ENCODE assay signal across 7 mouse cellular contexts in the genomic region with DNA sequence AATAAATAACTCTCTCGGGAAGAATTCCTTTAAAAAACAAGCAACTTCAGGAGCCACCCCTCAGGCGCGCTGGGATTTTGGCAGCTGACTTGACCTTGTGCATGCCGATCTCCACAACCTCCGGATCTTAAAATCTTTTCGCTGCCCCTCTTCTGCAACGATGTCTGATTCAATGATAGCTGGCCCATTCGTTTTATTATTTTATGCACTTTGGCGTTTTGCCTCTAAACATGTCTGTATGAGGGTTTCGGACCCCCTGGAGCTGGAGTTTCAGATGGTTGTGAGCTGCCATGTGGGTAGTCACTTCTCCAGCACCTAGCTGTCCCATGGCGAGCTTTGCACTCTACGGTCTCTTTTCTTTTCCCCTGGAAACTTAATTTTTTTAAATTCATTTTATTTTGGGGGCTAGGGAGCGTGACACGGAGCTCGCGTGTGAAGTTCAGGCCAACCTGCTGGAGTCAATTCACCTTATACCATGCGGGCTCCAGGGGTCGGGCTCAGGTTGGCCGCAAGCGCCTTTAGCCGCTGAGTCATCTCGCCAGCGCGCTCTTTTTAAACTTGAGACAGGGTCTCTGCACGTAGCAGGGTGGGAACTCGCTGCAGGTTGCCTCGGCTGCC. TPM values are rescaled to one million over a fixed set of nuclear protein-coding genes. Genes with fewer than 3 reads are reported as not detected.
DNase-seq lines count a peak whose midpoint lies in the region; ATAC-seq and TF ChIP-seq lines count a peak whose summit lies in the region.

No protein-coding gene starts in this region.

- H3K27ac ChIP-seq in testis, adult 2 months (ENCODE audit: control insufficient read depth, insufficient read depth, low read depth, low read length), result peak overlapping the region; percentile 98
- peak overlapping the region; percentile 92 for H3K27ac ChIP-seq in embryonic facial prominence, embryonic 12.5 days
- H3K27ac ChIP-seq in hindbrain, embryonic 12.5 days, result peak overlapping the region; percentile 96
- H3K27ac ChIP-seq in liver, embryonic 11.5 days (ENCODE audit: low read depth, low read length), result peak overlapping the region; percentile 97
- peak overlapping the region; percentile 94 for H3K27ac ChIP-seq in stomach, embryonic 14.5 days (ENCODE audit: low read length)

- H3K9ac ChIP-seq in embryonic facial prominence, embryonic 12.5 days, result peak overlapping the region; percentile 89
- peak overlapping the region; percentile 89 for H3K9ac ChIP-seq in hindbrain, embryonic 12.5 days
- peak overlapping the region; percentile 95 for H3K9ac ChIP-seq in liver, embryonic 11.5 days (ENCODE audit: low read depth, low read length)
- H3K9ac ChIP-seq in stomach, embryonic 14.5 days (replicated peaks; ENCODE audit: low read depth, low read length), result peak overlapping the region; percentile 80

- no peaks in the 10 kb centered on the region for H3K9me3 ChIP-seq in embryonic facial prominence, embryonic 12.5 days
- no peaks in the 10 kb centered on the region for H3K9me3 ChIP-seq in hindbrain, embryonic 12.5 days (replicated peaks)
- no peaks in the 10 kb centered on the region for H3K9me3 ChIP-seq in liver, embryonic 11.5 days (ENCODE audit: control insufficient read depth, low read length)
- H3K9me3 ChIP-seq in stomach, embryonic 14.5 days (ENCODE audit: control insufficient read depth, low read depth, low read length), result no peaks in the 10 kb centered on the region

- DNase-seq in testis, postnatal 10 days (ENCODE audit: low spot score), result no peak
- no peak for DNase-seq in liver, embryonic 11.5 days (ENCODE audit: low spot score)
- no peak for DNase-seq in cerebellum, postnatal 4 days (ENCODE audit: low spot score in 2 of 2)

- H3K27me3 ChIP-seq in testis, adult 2 months (ENCODE audit: control insufficient read depth, insufficient read depth, low read length), result no peaks in the 10 kb centered on the region
- no peaks in the 10 kb centered on the region for H3K27me3 ChIP-seq in embryonic facial prominence, embryonic 12.5 days
- no peaks in the 10 kb centered on the region for H3K27me3 ChIP-seq in hindbrain, embryonic 12.5 days
- no peaks in the 10 kb centered on the region for H3K27me3 ChIP-seq in liver, embryonic 11.5 days (replicated peaks; ENCODE audit: control insufficient read depth, insufficient read depth, low read length)
- no peaks in the 10 kb centered on the region for H3K27me3 ChIP-seq in stomach, embryonic 14.5 days (ENCODE audit: control insufficient read depth, insufficient read depth, low read length)

- peak overlapping the region; percentile 79 for H3K4me2 ChIP-seq in embryonic facial prominence, embryonic 12.5 days (replicated peaks)
- peak overlapping the region; percentile 63 for H3K4me2 ChIP-seq in hindbrain, embryonic 12.5 days (replicated peaks)
- H3K4me2 ChIP-seq in liver, embryonic 11.5 days, result peak overlapping the region; percentile 83
- H3K4me2 ChIP-seq in stomach, embryonic 14.5 days (replicated peaks; ENCODE audit: low read depth, low read length), result peak overlapping the region; percentile 46

- peak overlapping the region; percentile 99 for H3K4me3 ChIP-seq in testis, adult 2 months (ENCODE audit: control insufficient read depth, low read depth, low read length)
- H3K4me3 ChIP-seq in embryonic facial prominence, embryonic 12.5 days, result peak overlapping the region; percentile 80
- peak overlapping the region; percentile 86 for H3K4me3 ChIP-seq in hindbrain, embryonic 12.5 days
- peak overlapping the region; percentile 86 for H3K4me3 ChIP-seq in liver, embryonic 11.5 days (ENCODE audit: low read depth, low read length)
- peak overlapping the region; percentile 70 for H3K4me3 ChIP-seq in stomach, embryonic 14.5 days (ENCODE audit: low read depth, low read length)

- ATAC-seq in embryonic facial prominence, embryonic 12.5 days (ENCODE audit: insufficient number of reproducible peaks, insufficient read depth, low FRiP score, low TSS enrichment), result peak; percentile 59
- ATAC-seq in hindbrain, embryonic 12.5 days (ENCODE audit: low FRiP score), result peak; percentile 52; the same call in 1 of the 2 replicates
- peak; percentile 32; the same call in 1 of the 2 replicates for ATAC-seq in liver, embryonic 11.5 days (replicated peaks; ENCODE audit: low FRiP score)
- peak; percentile 11; the same call in 1 of the 2 replicates for ATAC-seq in stomach, embryonic 14.5 days (ENCODE audit: insufficient number of reproducible peaks, insufficient read depth, low FRiP score, low read depth)

- 2% methylated on average over 27 of the region's 27 CpGs for WGBS in embryonic facial prominence, embryonic 12.5 days
- WGBS in hindbrain, embryonic 12.5 days, result 2% methylated on average over 27 of the region's 27 CpGs
- WGBS in liver, embryonic 11.5 days, result 1% methylated on average over 27 of the region's 27 CpGs
- under 1% methylated on average over 27 of the region's 27 CpGs for WGBS in stomach, embryonic 14.5 days

- H3K36me3 ChIP-seq in testis, adult 2 months (ENCODE audit: control insufficient read depth, insufficient read depth, low read length), result no peaks in the 10 kb centered on the region; the same call in 1 of the 2 replicates
- H3K36me3 ChIP-seq in embryonic facial prominence, embryonic 12.5 days, result no peaks in the 10 kb centered on the region
- H3K36me3 ChIP-seq in hindbrain, embryonic 12.5 days, result no peaks in the 10 kb centered on the region
- H3K36me3 ChIP-seq in liver, embryonic 11.5 days (ENCODE audit: control insufficient read depth, insufficient read depth, low read length), result peaks cover 2% of the 10 kb centered on the region; the same call in 1 of the 2 replicates
- no peaks in the 10 kb centered on the region for H3K36me3 ChIP-seq in stomach, embryonic 14.5 days (ENCODE audit: control insufficient read depth, insufficient read depth, low read length)

- no peak for TF ChIP-seq CTCF in testis, adult 2 months (IDR thresholded peaks at IDR 0.05; ENCODE audit: control insufficient read depth, insufficient read depth, insufficient replicate concordance, low read depth, low read length)

- no peak for TF ChIP-seq POLR2A in testis, adult 2 months (IDR thresholded peaks at IDR 0.05; ENCODE audit: control insufficient read depth, low read depth, low read length)

- H3K4me1 ChIP-seq in testis, adult 2 months (ENCODE audit: control insufficient read depth, insufficient read depth, low read length), result peaks cover 18% of the 10 kb centered on the region
- H3K4me1 ChIP-seq in embryonic facial prominence, embryonic 12.5 days, result peaks cover 30% of the 10 kb centered on the region
- H3K4me1 ChIP-seq in hindbrain, embryonic 12.5 days, result peaks cover 29% of the 10 kb centered on the region
- peaks cover 37% of the 10 kb centered on the region for H3K4me1 ChIP-seq in liver, embryonic 11.5 days (replicated peaks; ENCODE audit: control insufficient read depth, insufficient read depth, low read length)
- peaks cover 18% of the 10 kb centered on the region for H3K4me1 ChIP-seq in stomach, embryonic 14.5 days (ENCODE audit: control insufficient read depth, insufficient read depth, low read length)

RNA-seq across cellular contexts. Expression of a gene that starts 0.4 kb away (rescaled TPM):
- 9.5 TPM in 2 replicates for polyA plus RNA-seq in testis, adult 2 months (2012; rRNA removed)
- 4.5 and 4.8 TPM in 2 replicates for polyA plus RNA-seq in embryonic facial prominence, embryonic 12.5 days (2016; fragmentation: Nextera tagmentation; extraction: Ambion mirVana)
- polyA plus RNA-seq in hindbrain, embryonic 12.5 days (2016; fragmentation: Nextera tagmentation; extraction: Ambion mirVana), result 1.7 and 2.1 TPM in 2 replicates
- polyA plus RNA-seq in liver, embryonic 11.5 days (2014; fragmentation: Nextera tagmentation; extraction: Ambion mirVana), result 2.0 TPM in 2 replicates
- 20.5 and 23.1 TPM in 2 replicates for polyA plus RNA-seq in stomach, embryonic 14.5 days (2014; fragmentation: Nextera tagmentation; extraction: Ambion mirVana)

RNA-seq across cellular contexts. Expression of a gene that starts 0.5 kb away (rescaled TPM):
- polyA plus RNA-seq in testis, adult 2 months (2012; rRNA removed), result 105 and 112 TPM in 2 replicates
- 65.1 and 74.4 TPM in 2 replicates for polyA plus RNA-seq in embryonic facial prominence, embryonic 12.5 days (2016; fragmentation: Nextera tagmentation; extraction: Ambion mirVana)
- polyA plus RNA-seq in hindbrain, embryonic 12.5 days (2016; fragmentation: Nextera tagmentation; extraction: Ambion mirVana), result 83.3 and 83.8 TPM in 2 replicates
- 52.0 TPM in 2 replicates for polyA plus RNA-seq in liver, embryonic 11.5 days (2014; fragmentation: Nextera tagmentation; extraction: Ambion mirVana)
- polyA plus RNA-seq in stomach, embryonic 14.5 days (2014; fragmentation: Nextera tagmentation; extraction: Ambion mirVana), result 38.9 and 39.4 TPM in 2 replicates

RNA-seq across cellular contexts. Expression of a gene that starts 10.7 kb away (rescaled TPM):
- polyA plus RNA-seq in testis, adult 2 months (2012; rRNA removed), result 21.7 and 22.5 TPM in 2 replicates
- polyA plus RNA-seq in embryonic facial prominence, embryonic 12.5 days (2016; fragmentation: Nextera tagmentation; extraction: Ambion mirVana), result 169 and 174 TPM in 2 replicates
- polyA plus RNA-seq in hindbrain, embryonic 12.5 days (2016; fragmentation: Nextera tagmentation; extraction: Ambion mirVana), result 142 and 145 TPM in 2 replicates
- polyA plus RNA-seq in liver, embryonic 11.5 days (2014; fragmentation: Nextera tagmentation; extraction: Ambion mirVana), result 111 and 113 TPM in 2 replicates
- 121 and 132 TPM in 2 replicates for polyA plus RNA-seq in stomach, embryonic 14.5 days (2014; fragmentation: Nextera tagmentation; extraction: Ambion mirVana)

RNA-seq across cellular contexts. Expression of a gene that starts 28.8 kb away (rescaled TPM):
- polyA plus RNA-seq in testis, adult 2 months (2012; rRNA removed), result 6.2 and 6.4 TPM in 2 replicates
- 2.8 and 3.3 TPM in 2 replicates for polyA plus RNA-seq in embryonic facial prominence, embryonic 12.5 days (2016; fragmentation: Nextera tagmentation; extraction: Ambion mirVana)
- polyA plus RNA-seq in hindbrain, embryonic 12.5 days (2016; fragmentation: Nextera tagmentation; extraction: Ambion mirVana), result 2.2 and 2.8 TPM in 2 replicates
- polyA plus RNA-seq in liver, embryonic 11.5 days (2014; fragmentation: Nextera tagmentation; extraction: Ambion mirVana), result 5.6 and 7.0 TPM in 2 replicates
- polyA plus RNA-seq in stomach, embryonic 14.5 days (2014; fragmentation: Nextera tagmentation; extraction: Ambion mirVana), result 10.8 and 11.2 TPM in 2 replicates

RNA-seq across cellular contexts. Expression of a gene that starts 37.0 kb away (rescaled TPM):
- polyA plus RNA-seq in testis, adult 2 months (2012; rRNA removed), result 1.7 TPM in 1 of 2 replicates, not detected in the other
- polyA plus RNA-seq in embryonic facial prominence, embryonic 12.5 days (2016; fragmentation: Nextera tagmentation; extraction: Ambion mirVana), result 0.17 TPM in 1 of 2 replicates, not detected in the other
- polyA plus RNA-seq in hindbrain, embryonic 12.5 days (2016; fragmentation: Nextera tagmentation; extraction: Ambion mirVana), result not detected in 2 replicates
- 0.12 and 0.40 TPM in 2 replicates for polyA plus RNA-seq in liver, embryonic 11.5 days (2014; fragmentation: Nextera tagmentation; extraction: Ambion mirVana)
- polyA plus RNA-seq in stomach, embryonic 14.5 days (2014; fragmentation: Nextera tagmentation; extraction: Ambion mirVana), result 0.45 TPM in 1 of 2 replicates, not detected in the other
